Mouse (Mus musculus): ENCODE measurements at regions not wholly inside any gene's neighbourhood (a gene's known extent, or its start where the extent isn't known, plus 50 kb on each side); places are given as distances from the start of the nearest gene placed in this dataset.
A peak's percentile ranks its signal among the peaks of the same experiment; 100 is the strongest.

- 37% methylated on average over 3 of the region's 3 CpGs for WGBS
- Histone ChIP-seq H3K27me3 (ENCODE audit: control insufficient read depth, insufficient read depth, low read length) (no peaks in the 10 kb centered on the region), H3K9ac (replicated peaks; ENCODE audit: low read length) (no peak overlapping the region), H3K9me3 (ENCODE audit: control insufficient read depth, low read length) (no peaks in the 10 kb centered on the region), H3K27ac (replicated peaks; ENCODE audit: low read depth, low read length) (no peak overlapping the region), H3K4me2 (ENCODE audit: low read length) (no peak overlapping the region), H3K36me3 (ENCODE audit: control insufficient read depth, insufficient read depth, low read length) (no peaks in the 10 kb centered on the region), H3K4me1 (ENCODE audit: control insufficient read depth, insufficient read depth, low read length) (no peaks in the 10 kb centered on the region), H3K4me3 (replicated peaks; ENCODE audit: low read depth, low read length) (no peak overlapping the region)
- peak; percentile 11 for DNase-seq
- ATAC-seq (ENCODE audit: low FRiP score, low TSS enrichment): no peak
Measured at GRCm38 (mm10) chr1:80823953-80824352, 65.6 kb upstream of the Dock10 start.

DNA sequence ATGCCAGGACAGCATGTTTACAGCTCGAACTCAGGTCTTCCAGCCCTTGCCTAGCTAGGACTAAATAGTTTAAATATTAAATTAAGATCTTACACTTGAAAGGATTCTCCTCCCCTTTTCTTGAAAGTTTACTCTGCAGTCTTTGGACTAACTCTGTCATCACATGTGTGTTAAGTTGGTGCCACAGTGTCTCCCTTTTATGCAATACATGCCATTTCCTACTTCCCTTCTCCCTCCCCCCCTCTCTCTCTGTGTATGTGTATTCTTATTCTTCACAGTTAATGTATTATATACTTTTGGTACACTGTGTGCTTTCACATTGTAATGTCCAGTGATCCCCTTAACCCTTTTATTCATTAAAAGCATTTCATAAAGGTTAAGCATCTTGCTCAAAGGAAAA, 63.9 kb upstream of the Dock10 start:
- no peaks in the 10 kb centered on the region for H3K9me3 ChIP-seq (ENCODE audit: control insufficient read depth, low read length)
- no peaks in the 10 kb centered on the region for H3K27me3 ChIP-seq (ENCODE audit: control insufficient read depth, insufficient read depth, low read length)
- no peak overlapping the region for H3K4me2 ChIP-seq (ENCODE audit: low read length)
- no peak overlapping the region for H3K4me3 ChIP-seq (replicated peaks; ENCODE audit: low read depth, low read length)
- H3K9ac ChIP-seq (replicated peaks; ENCODE audit: low read length): no peak overlapping the region
- ATAC-seq (ENCODE audit: low FRiP score, low TSS enrichment): no peak
- no peak overlapping the region for H3K27ac ChIP-seq (replicated peaks; ENCODE audit: low read depth, low read length)
- no peaks in the 10 kb centered on the region for H3K36me3 ChIP-seq (ENCODE audit: control insufficient read depth, insufficient read depth, low read length)
- H3K4me1 ChIP-seq (ENCODE audit: control insufficient read depth, insufficient read depth, low read length): no peaks in the 10 kb centered on the region
- no peak for DNase-seq
- WGBS: 71% methylated on average over 1 of the region's 1 CpGs

DNA sequence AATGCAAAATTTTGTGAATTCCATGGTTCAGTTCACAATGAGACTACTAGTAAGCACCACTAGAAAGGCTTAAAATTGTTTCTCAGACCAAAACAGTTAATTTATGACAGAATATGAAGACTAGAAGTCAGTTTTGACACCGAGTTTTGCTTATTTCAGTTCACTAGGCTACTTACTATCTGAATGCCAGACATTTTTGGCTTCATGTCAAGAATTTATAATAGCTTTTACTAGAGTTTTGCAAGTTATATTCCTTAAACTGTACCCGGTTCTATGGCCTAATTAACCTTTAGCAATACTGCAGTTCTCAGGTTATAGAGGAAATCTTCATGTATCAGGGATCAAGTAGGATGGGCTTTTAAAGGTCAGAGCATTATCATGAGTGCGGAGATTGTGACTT, 54.6 kb upstream of the Dock10 start:
- no peaks in the 10 kb centered on the region for H3K4me1 ChIP-seq (ENCODE audit: control insufficient read depth, insufficient read depth, low read length)
- ATAC-seq (ENCODE audit: low FRiP score, low TSS enrichment): no peak
- H3K36me3 ChIP-seq (ENCODE audit: control insufficient read depth, insufficient read depth, low read length): no peaks in the 10 kb centered on the region
- no peaks in the 10 kb centered on the region for H3K27me3 ChIP-seq (ENCODE audit: control insufficient read depth, insufficient read depth, low read length)
- no peak overlapping the region for H3K9ac ChIP-seq (replicated peaks; ENCODE audit: low read length)
- DNase-seq: no peak
- H3K9me3 ChIP-seq (ENCODE audit: control insufficient read depth, low read length): no peaks in the 10 kb centered on the region
- H3K4me2 ChIP-seq (ENCODE audit: low read length): no peak overlapping the region
- no peak overlapping the region for H3K27ac ChIP-seq (replicated peaks; ENCODE audit: low read depth, low read length)
- WGBS: 81% methylated on average over 3 of the region's 3 CpGs
- no peak overlapping the region for H3K4me3 ChIP-seq (replicated peaks; ENCODE audit: low read depth, low read length)
